Comparison of ENCODE assay signal across 18 mouse cellular contexts in genomic region chr9:113057415-113057814, GRCm38 (mm10).
DNase-seq lines count a peak whose midpoint lies in the region; ATAC-seq and TF ChIP-seq lines count a peak whose summit lies in the region.
"Had no signal": no experiment of that assay in that cellular context is flagged by ENCODE, and none has a peak within 500 bp of the region (broad histone marks: within the 10 kb centered on the region; RNA-seq: fewer than 3 reads in every experiment).

No protein-coding gene starts in this region.

- no peaks in the 10 kb centered on the region for H3K27me3 ChIP-seq in kidney, postnatal 0 days (ENCODE audit: insufficient read depth, low read length)
- H3K27me3 ChIP-seq in kidney, embryonic 16.5 days (ENCODE audit: insufficient read depth, low read length): no peaks in the 10 kb centered on the region
- H3K27me3 ChIP-seq in midbrain, embryonic 14.5 days (ENCODE audit: control insufficient read depth, insufficient read depth, low read length): no peaks in the 10 kb centered on the region
- H3K27me3 ChIP-seq in midbrain, embryonic 13.5 days: no peaks in the 10 kb centered on the region
- H3K27me3 ChIP-seq: embryonic facial prominence, embryonic 12.5 days; forebrain, embryonic 13.5 days had no signal

- H3K27ac ChIP-seq in kidney, postnatal 0 days: no peak overlapping the region
- no peak overlapping the region for H3K27ac ChIP-seq in kidney, embryonic 16.5 days (ENCODE audit: low read length)
- H3K27ac ChIP-seq in midbrain, embryonic 14.5 days (replicated peaks; ENCODE audit: low read depth, low read length): no peak overlapping the region
- H3K27ac ChIP-seq in midbrain, embryonic 13.5 days: no peak overlapping the region
- H3K27ac ChIP-seq: embryonic facial prominence, embryonic 10.5 days; embryonic facial prominence, embryonic 12.5 days; forebrain, embryonic 13.5 days had no signal

- no peak for ATAC-seq in kidney, postnatal 0 days (replicated peaks; ENCODE audit: low FRiP score, low read depth)
- ATAC-seq in kidney, embryonic 16.5 days (ENCODE audit: low FRiP score, low TSS enrichment): no peak
- no peak for ATAC-seq in midbrain, embryonic 14.5 days (ENCODE audit: low FRiP score, low TSS enrichment)
- ATAC-seq in midbrain, embryonic 13.5 days: no peak
- ATAC-seq: forebrain, embryonic 13.5 days; forebrain, embryonic 16.5 days had no signal

- H3K9ac ChIP-seq in kidney, postnatal 0 days (ENCODE audit: low read depth, low read length): no peak overlapping the region
- no peak overlapping the region for H3K9ac ChIP-seq in kidney, embryonic 16.5 days (replicated peaks; ENCODE audit: low read length)
- H3K9ac ChIP-seq in midbrain, embryonic 14.5 days (replicated peaks; ENCODE audit: low read length): no peak overlapping the region
- H3K9ac ChIP-seq in midbrain, embryonic 13.5 days (replicated peaks): no peak overlapping the region
- H3K9ac ChIP-seq: embryonic facial prominence, embryonic 12.5 days; forebrain, embryonic 13.5 days had no signal

- peak; percentile 46 for DNase-seq in kidney, postnatal 0 days (ENCODE audit: low spot score)
- peak; percentile 32 for DNase-seq in midbrain, embryonic 14.5 days
- DNase-seq in brain, adult 2 months (ENCODE audit: low read depth, low spot score): peak; percentile 45
- DNase-seq in natural killer cell, adult 2 months (ENCODE audit: low spot score in 2 of 2): no peak
- DNase-seq: adrenal gland, adult 2 months; adrenal gland, postnatal 10 days; adrenal gland, postnatal 25 days; cerebellum, adult 11-12 months; cerebellum, adult 2 months; cerebellum, adult 9-10 months; cerebellum, postnatal 10 days; cerebellum, postnatal 25 days had no signal

- H3K9me3 ChIP-seq in kidney, postnatal 0 days (replicated peaks; ENCODE audit: low read length): no peaks in the 10 kb centered on the region
- H3K9me3 ChIP-seq in kidney, embryonic 16.5 days (ENCODE audit: low read length): no peaks in the 10 kb centered on the region
- no peaks in the 10 kb centered on the region for H3K9me3 ChIP-seq in midbrain, embryonic 14.5 days (ENCODE audit: control insufficient read depth, low read length)
- H3K9me3 ChIP-seq in midbrain, embryonic 13.5 days: no peaks in the 10 kb centered on the region
- H3K9me3 ChIP-seq: embryonic facial prominence, embryonic 10.5 days; embryonic facial prominence, embryonic 12.5 days; forebrain, embryonic 13.5 days had no signal

- H3K36me3 ChIP-seq in kidney, postnatal 0 days (ENCODE audit: insufficient read depth, low read length): no peaks in the 10 kb centered on the region
- H3K36me3 ChIP-seq in kidney, embryonic 16.5 days (ENCODE audit: insufficient read depth, low read length): no peaks in the 10 kb centered on the region
- H3K36me3 ChIP-seq in midbrain, embryonic 14.5 days (ENCODE audit: control insufficient read depth, insufficient read depth, low read length): no peaks in the 10 kb centered on the region
- no peaks in the 10 kb centered on the region for H3K36me3 ChIP-seq in midbrain, embryonic 13.5 days
- H3K36me3 ChIP-seq: embryonic facial prominence, embryonic 10.5 days; embryonic facial prominence, embryonic 12.5 days had no signal

- H3K4me2 ChIP-seq in kidney, postnatal 0 days (ENCODE audit: low read length): no peak overlapping the region
- H3K4me2 ChIP-seq in kidney, embryonic 16.5 days (replicated peaks; ENCODE audit: low read depth, low read length): no peak overlapping the region
- no peak overlapping the region for H3K4me2 ChIP-seq in midbrain, embryonic 14.5 days (ENCODE audit: low read length)
- no peak overlapping the region for H3K4me2 ChIP-seq in midbrain, embryonic 13.5 days (replicated peaks)
- H3K4me2 ChIP-seq: embryonic facial prominence, embryonic 12.5 days; forebrain, embryonic 13.5 days had no signal

- H3K4me1 ChIP-seq in kidney, postnatal 0 days (replicated peaks; ENCODE audit: insufficient read depth, low read length): no peaks in the 10 kb centered on the region
- no peaks in the 10 kb centered on the region for H3K4me1 ChIP-seq in kidney, embryonic 16.5 days (ENCODE audit: insufficient read depth, low read length)
- H3K4me1 ChIP-seq in midbrain, embryonic 14.5 days (ENCODE audit: control insufficient read depth, insufficient read depth, low read length): no peaks in the 10 kb centered on the region
- H3K4me1 ChIP-seq in midbrain, embryonic 13.5 days (replicated peaks): no peaks in the 10 kb centered on the region
- H3K4me1 ChIP-seq: embryonic facial prominence, embryonic 10.5 days; embryonic facial prominence, embryonic 12.5 days; forebrain, embryonic 13.5 days had no signal

- 47% methylated on average over 11 of the region's 11 CpGs for WGBS in kidney, postnatal 0 days
- 54% methylated on average over 11 of the region's 11 CpGs for WGBS in kidney, embryonic 16.5 days
- 77% methylated on average over 11 of the region's 11 CpGs for WGBS in midbrain, embryonic 14.5 days
- WGBS in midbrain, embryonic 13.5 days: 83% methylated on average over 11 of the region's 11 CpGs

- no peak overlapping the region for H3K4me3 ChIP-seq in kidney, postnatal 0 days (replicated peaks; ENCODE audit: low read depth, low read length)
- no peak overlapping the region for H3K4me3 ChIP-seq in kidney, embryonic 16.5 days (ENCODE audit: low read length)
- no peak overlapping the region for H3K4me3 ChIP-seq in midbrain, embryonic 14.5 days (replicated peaks; ENCODE audit: low read depth, low read length)
- no peak overlapping the region for H3K4me3 ChIP-seq in midbrain, embryonic 13.5 days (replicated peaks)
- H3K4me3 ChIP-seq: embryonic facial prominence, embryonic 10.5 days; embryonic facial prominence, embryonic 12.5 days; forebrain, embryonic 13.5 days had no signal

- no peak for TF ChIP-seq CTCF in kidney, postnatal 0 days (IDR thresholded peaks at IDR 0.05; ENCODE audit: low read depth)

Comparison
In these comparisons a context has a peak if more than half of its experiments do, and no peak if none do; other contexts are left out.
1. DNase-seq: peak in kidney, postnatal 0 days (single experiment), midbrain, embryonic 14.5 days (single experiment) and brain, adult 2 months (single experiment); none in natural killer cell, adult 2 months (0 of 2).